Mouse (Mus musculus) heart, postnatal 0 days (tissue): ENCODE data around the gene Mrps25. TPM values are rescaled to one million over a fixed set of nuclear protein-coding genes. Genes with fewer than 3 reads are reported as not detected.

Experiments
- ATAC-seq: fragments of 200-750 bp; cut with Nextera tagmentation; 2 replicates; pipeline ENCODE4 v1.8.0; 2017; ENCODE audit warnings: low read depth, moderate number of reproducible peaks, moderate library complexity; ENCODE audit not compliant: insufficient read depth
- DNase-seq: peaks from one replicate; pipeline ENCODE4 v3.0.0-alpha.2; 2016; ENCODE audit warnings: low spot score
- H3K27ac ChIP-seq: fragments of 300-500 bp; sonication (generic); 2 replicates; pipeline ENCODE4 v1.5.1; 2014; ENCODE audit warnings: low read depth, mild to moderate bottlenecking
- H3K27me3 ChIP-seq: fragments of 300-500 bp; sonication (generic); 2 replicates; pipeline ENCODE4 v1.6.1; 2014; ENCODE audit warnings: low read length, mixed read lengths; ENCODE audit not compliant: control insufficient read depth, insufficient read depth
- H3K36me3 ChIP-seq: fragments of 300-500 bp; sonication (generic); replicated peaks from 2 replicates; pipeline ENCODE4 v1.6.1; 2014; ENCODE audit warnings: low read length, mixed read lengths; ENCODE audit not compliant: control insufficient read depth, insufficient read depth
- H3K4me1 ChIP-seq: fragments of 300-500 bp; sonication (generic); 2 replicates; pipeline ENCODE4 v1.6.1; 2014; ENCODE audit warnings: antibody characterized with exemption; ENCODE audit not compliant: control insufficient read depth, insufficient read depth
- H3K4me2 ChIP-seq: fragments of 300-500 bp; sonication (generic); 2 replicates; pipeline ENCODE4 v1.6.1; 2014; ENCODE audit warnings: low read depth, mild to moderate bottlenecking, low read length, moderate library complexity
- H3K4me3 ChIP-seq: fragments of 300-500 bp; sonication (generic); 2 replicates; pipeline ENCODE4 v1.5.1; 2014; ENCODE audit warnings: low read depth, low read length
- H3K9ac ChIP-seq: fragments of 300-500 bp; sonication (generic); replicated peaks from 2 replicates; pipeline ENCODE4 v1.6.1; 2014; ENCODE audit warnings: low read depth, low read length, mixed read lengths
- H3K9me3 ChIP-seq: fragments of 300-500 bp; sonication (generic); replicated peaks from 2 replicates; pipeline ENCODE4 v1.6.1; 2016; ENCODE audit warnings: low read length; ENCODE audit not compliant: control insufficient read depth
- CTCF ChIP-seq: IDR thresholded peaks from 2 replicates; pipeline ENCODE4 v1.5.1; 2016; ENCODE audit warnings: antibody characterized with exemption, control low read depth, low read depth
- polyA plus RNA-seq: library from polyadenylated mRNA; unstranded; fragments of >200 nt; fragmentation: Nextera tagmentation; extraction: Ambion mirVana; gene quantifications from 2 replicates; pipeline ENCODE4 v1.2.1, GENCODE M21; 2015
- total RNA-seq: library from RNA; depleted of rRNA; stranded (reverse); fragments of >200 nt; gene quantifications from 2 replicates; pipeline ENCODE4 v1.2.3, GENCODE M21; 2014; ENCODE audit warnings: low replicate concordance; rRNA removed

The Mrps25 gene
- total and polyA plus RNA-seq, 2 experiments from 2014 or later = 11.6 to 73.0 TPM

DNA sequence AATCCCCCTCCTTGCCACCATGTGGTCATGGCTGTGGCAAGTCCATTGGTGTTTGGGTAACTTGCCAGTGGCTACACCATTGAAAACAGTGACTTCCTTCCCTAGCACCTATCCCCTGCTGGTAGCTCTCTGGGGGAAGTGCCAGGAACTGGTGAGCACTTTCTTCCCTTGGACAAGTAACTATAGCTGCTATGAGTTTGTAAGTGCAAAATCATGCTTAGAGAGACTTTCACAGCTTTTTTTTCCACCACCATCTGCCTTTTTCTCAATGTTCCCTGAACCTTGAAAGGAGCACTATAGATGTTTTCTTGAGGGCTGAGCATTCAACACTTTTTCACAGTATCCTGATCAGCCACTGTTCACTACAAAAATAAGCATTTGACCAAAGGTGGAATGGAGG is 59.3 kb downstream of the Mrps25 start:
- no peak overlapping the region for H3K27ac ChIP-seq
- no peaks in the 10 kb centered on the region for H3K27me3 ChIP-seq
- H3K4me2 ChIP-seq = no peak overlapping the region
- no peaks in the 10 kb centered on the region for H3K36me3 ChIP-seq
- no peak overlapping the region for H3K9ac ChIP-seq
- no peaks in the 10 kb centered on the region for H3K9me3 ChIP-seq
- no peak overlapping the region for H3K4me3 ChIP-seq
- DNase-seq (no peak), ATAC-seq (no peak)
- TF ChIP-seq CTCF = no peak
- no peaks in the 10 kb centered on the region for H3K4me1 ChIP-seq

Other genes starting within 250 kb of the Mrps25 start
- 12.9 and 13.3 TPM in 2 replicates for gene Fgd5, start 205.2 kb downstream of the Mrps25 start, total RNA-seq
- 7.7 and 8.1 TPM in 2 replicates for gene Fgd5, start 205.2 kb downstream of the Mrps25 start, polyA plus RNA-seq
- gene Nr2c2, start 92.6 kb downstream of the Mrps25 start, total RNA-seq = 47.0 and 48.9 TPM in 2 replicates
- 7.4 and 8.0 TPM in 2 replicates for gene Nr2c2, start 92.6 kb downstream of the Mrps25 start, polyA plus RNA-seq
- gene Rbsn, start 30.9 kb upstream of the Mrps25 start, total RNA-seq = 5.6 and 45.5 TPM in 2 replicates
- gene Rbsn, start 30.9 kb upstream of the Mrps25 start, polyA plus RNA-seq = 12.9 and 14.3 TPM in 2 replicates
- not detected in 2 replicates for gene Trh, start 60.6 kb upstream of the Mrps25 start, total RNA-seq
- gene Trh, start 60.6 kb upstream of the Mrps25 start, polyA plus RNA-seq = not detected in 2 replicates